Mouse (Mus musculus) embryonic facial prominence, embryonic 15.5 days (tissue): Measurements from ENCODE around the gene Leo1. TPM values are rescaled to one million over a fixed set of nuclear protein-coding genes. Genes with fewer than 3 reads are reported as not detected.

Experiments
- ATAC-seq: fragments of 200-750 bp; cut with Nextera tagmentation; 2 replicates; pipeline ENCODE4 v1.8.0; 2017; ENCODE audit warnings: low read depth, moderate TSS enrichment; ENCODE audit not compliant: insufficient number of reproducible peaks, low FRiP score, low TSS enrichment
- H3K27ac ChIP-seq: fragments of 300-500 bp; sonication (generic); replicated peaks from 2 replicates; pipeline ENCODE4 v1.5.1; 2015; ENCODE audit warnings: mild to moderate bottlenecking, inconsistent platforms
- H3K27me3 ChIP-seq: fragments of 300-500 bp; sonication (generic); 2 replicates; pipeline ENCODE4 v1.6.1; 2015; ENCODE audit warnings: inconsistent platforms
- H3K36me3 ChIP-seq: fragments of 300-500 bp; sonication (generic); 2 replicates; pipeline ENCODE4 v1.6.1; 2015; ENCODE audit warnings: mild to moderate bottlenecking, inconsistent platforms
- H3K4me1 ChIP-seq: fragments of 300-500 bp; sonication (generic); 2 replicates; pipeline ENCODE4 v1.6.1; 2015; ENCODE audit warnings: inconsistent platforms
- H3K4me2 ChIP-seq: fragments of 300-500 bp; sonication (generic); replicated peaks from 2 replicates; pipeline ENCODE4 v1.6.1; 2015; ENCODE audit warnings: mild to moderate bottlenecking, inconsistent platforms
- H3K4me3 ChIP-seq: fragments of 300-500 bp; sonication (generic); replicated peaks from 2 replicates; pipeline ENCODE4 v1.5.1; 2015; ENCODE audit warnings: mild to moderate bottlenecking, inconsistent platforms
- H3K9ac ChIP-seq: fragments of 300-500 bp; sonication (generic); 2 replicates; pipeline ENCODE4 v1.6.1; 2015; ENCODE audit warnings: inconsistent platforms
- H3K9me3 ChIP-seq: fragments of 300-500 bp; sonication (generic); replicated peaks from 2 replicates; pipeline ENCODE4 v1.6.1; 2016; ENCODE audit warnings: inconsistent platforms
- WGBS: fragments of 180-500 bp; shearing (Covaris S2); methylation state at CpG from one replicate; pipeline ENCODE4 v1.1.7; 2015; 5-methylcytosine and 5-hydroxymethylcytosine counted together
- polyA plus RNA-seq: library from polyadenylated mRNA; unstranded; fragments of >200 nt; fragmentation: Nextera tagmentation; extraction: Ambion mirVana; gene quantifications from 2 replicates; pipeline ENCODE4 v1.2.1, GENCODE M21; 2015

Gene Leo1
- polyA plus RNA-seq, 1 experiment from 2014 or later = 41.5 TPM

DNA sequence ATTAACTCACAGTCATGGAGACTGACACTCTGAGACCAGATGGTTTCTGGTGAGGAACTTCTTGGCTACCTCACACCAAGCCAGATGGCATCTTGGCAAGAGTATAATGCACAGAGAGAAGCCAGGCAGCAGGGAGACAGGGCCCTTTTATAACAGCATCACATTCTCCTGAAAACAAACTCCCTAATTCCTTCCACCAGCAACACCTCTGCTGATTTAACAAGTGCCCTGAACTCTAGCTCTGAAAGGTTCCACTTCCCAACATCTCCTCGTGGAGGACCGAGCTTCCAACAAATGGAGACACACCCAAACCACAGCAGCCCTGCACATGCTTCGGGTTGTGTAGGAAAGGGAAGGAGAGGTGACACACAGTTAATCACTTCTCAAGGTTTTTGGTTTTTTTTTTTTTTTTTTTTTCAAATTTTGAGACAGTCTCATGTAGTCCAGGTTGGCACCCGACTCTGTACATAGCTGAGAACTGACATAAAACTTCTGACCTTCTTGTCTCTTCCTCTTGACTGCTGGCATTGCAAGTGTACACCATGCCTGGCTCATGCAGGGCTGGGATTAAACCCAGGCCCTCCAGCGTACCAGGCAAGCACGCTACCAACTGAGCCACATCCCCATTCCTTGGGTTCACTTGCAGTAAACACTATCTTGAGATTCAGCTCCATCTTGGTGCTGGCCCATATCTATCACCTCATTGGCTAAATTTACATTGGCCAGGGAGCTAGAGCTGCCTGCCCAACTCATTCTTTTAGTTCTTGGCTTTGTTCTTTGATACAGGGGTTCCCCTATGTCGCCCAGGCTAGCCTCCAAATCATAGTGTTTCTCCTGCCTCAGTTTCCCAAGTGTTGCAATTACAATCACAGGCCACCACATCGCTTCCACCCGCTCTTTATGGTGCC lies 13.7 kb upstream of the Leo1 start:
- ATAC-seq = no peak
- no peak overlapping the region for H3K4me3 ChIP-seq
- H3K4me1 ChIP-seq = peaks cover 10% of the 10 kb centered on the region
- H3K27ac ChIP-seq = no peak overlapping the region
- H3K9me3 ChIP-seq = no peaks in the 10 kb centered on the region
- no peak overlapping the region for H3K4me2 ChIP-seq
- WGBS = 79% methylated on average over 9 of the region's 9 CpGs
- H3K36me3 ChIP-seq = no peaks in the 10 kb centered on the region
- no peaks in the 10 kb centered on the region for H3K27me3 ChIP-seq
- no peak overlapping the region for H3K9ac ChIP-seq

GRCm38 (mm10) chr9:75428274-75428600 lies 13.1 kb upstream of the Leo1 start:
- H3K27ac ChIP-seq = no peak overlapping the region
- no peak overlapping the region for H3K9ac ChIP-seq
- no peaks in the 10 kb centered on the region for H3K9me3 ChIP-seq
- no peak for ATAC-seq
- peaks cover 10% of the 10 kb centered on the region for H3K4me1 ChIP-seq
- no peak overlapping the region for H3K4me3 ChIP-seq
- H3K4me2 ChIP-seq = no peak overlapping the region
- no peaks in the 10 kb centered on the region for H3K36me3 ChIP-seq
- WGBS = 60% methylated on average over 2 of the region's 2 CpGs
- no peaks in the 10 kb centered on the region for H3K27me3 ChIP-seq

DNA sequence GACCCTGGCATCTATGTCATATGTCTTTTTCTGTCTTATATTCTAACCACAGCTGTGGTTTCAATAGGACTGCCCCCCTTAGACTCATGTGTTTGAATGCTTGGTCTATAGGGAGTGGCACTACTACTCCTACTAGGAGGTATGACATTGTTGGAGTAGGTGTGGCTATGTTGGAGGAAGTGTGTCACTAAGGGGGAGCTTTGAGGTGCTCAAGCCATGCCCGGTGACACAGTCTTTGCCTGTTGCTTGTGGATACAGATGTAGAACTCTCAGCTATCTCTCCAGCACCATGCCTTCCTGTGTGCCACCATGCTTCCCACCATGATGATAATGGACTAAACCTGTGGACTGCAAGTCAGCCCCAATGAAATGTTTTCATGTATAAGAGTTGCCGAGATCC lies 12.3 kb upstream of the Leo1 start:
- H3K4me1 ChIP-seq = peaks cover 10% of the 10 kb centered on the region
- H3K9me3 ChIP-seq = no peaks in the 10 kb centered on the region
- H3K36me3 ChIP-seq = no peaks in the 10 kb centered on the region
- H3K4me3 ChIP-seq = no peak overlapping the region
- ATAC-seq = no peak
- no peak overlapping the region for H3K9ac ChIP-seq
- no peak overlapping the region for H3K4me2 ChIP-seq
- no peak overlapping the region for H3K27ac ChIP-seq
- H3K27me3 ChIP-seq = no peaks in the 10 kb centered on the region
- WGBS = 93% methylated on average over 2 of the region's 2 CpGs

DNA sequence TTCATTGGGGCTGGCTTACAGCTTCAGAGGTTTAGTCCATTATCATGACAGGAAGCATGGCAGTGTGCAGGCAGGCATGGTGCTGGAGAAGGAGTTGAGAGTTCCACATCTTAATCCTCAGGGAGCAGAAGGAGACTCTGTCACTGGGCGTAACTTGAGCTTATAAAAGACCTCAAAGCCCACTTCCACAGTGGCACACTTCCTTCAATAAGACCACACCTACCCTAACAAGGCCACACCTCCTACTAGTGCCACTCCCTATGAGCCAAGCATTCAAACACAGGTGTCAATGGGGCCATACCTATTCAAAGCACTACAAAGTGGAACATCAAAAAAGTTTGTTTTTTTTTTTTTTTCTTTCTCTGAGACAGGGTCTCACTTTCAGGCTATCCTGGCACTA lies 11.7 kb upstream of the Leo1 start:
- 79% methylated on average over 1 of the region's 1 CpGs for WGBS
- no peaks in the 10 kb centered on the region for H3K9me3 ChIP-seq
- no peak overlapping the region for H3K9ac ChIP-seq
- H3K36me3 ChIP-seq = no peaks in the 10 kb centered on the region
- no peak overlapping the region for H3K4me2 ChIP-seq
- peaks cover 16% of the 10 kb centered on the region for H3K4me1 ChIP-seq
- H3K27me3 ChIP-seq = no peaks in the 10 kb centered on the region
- no peak overlapping the region for H3K4me3 ChIP-seq
- no peak for ATAC-seq
- no peak overlapping the region for H3K27ac ChIP-seq

DNA sequence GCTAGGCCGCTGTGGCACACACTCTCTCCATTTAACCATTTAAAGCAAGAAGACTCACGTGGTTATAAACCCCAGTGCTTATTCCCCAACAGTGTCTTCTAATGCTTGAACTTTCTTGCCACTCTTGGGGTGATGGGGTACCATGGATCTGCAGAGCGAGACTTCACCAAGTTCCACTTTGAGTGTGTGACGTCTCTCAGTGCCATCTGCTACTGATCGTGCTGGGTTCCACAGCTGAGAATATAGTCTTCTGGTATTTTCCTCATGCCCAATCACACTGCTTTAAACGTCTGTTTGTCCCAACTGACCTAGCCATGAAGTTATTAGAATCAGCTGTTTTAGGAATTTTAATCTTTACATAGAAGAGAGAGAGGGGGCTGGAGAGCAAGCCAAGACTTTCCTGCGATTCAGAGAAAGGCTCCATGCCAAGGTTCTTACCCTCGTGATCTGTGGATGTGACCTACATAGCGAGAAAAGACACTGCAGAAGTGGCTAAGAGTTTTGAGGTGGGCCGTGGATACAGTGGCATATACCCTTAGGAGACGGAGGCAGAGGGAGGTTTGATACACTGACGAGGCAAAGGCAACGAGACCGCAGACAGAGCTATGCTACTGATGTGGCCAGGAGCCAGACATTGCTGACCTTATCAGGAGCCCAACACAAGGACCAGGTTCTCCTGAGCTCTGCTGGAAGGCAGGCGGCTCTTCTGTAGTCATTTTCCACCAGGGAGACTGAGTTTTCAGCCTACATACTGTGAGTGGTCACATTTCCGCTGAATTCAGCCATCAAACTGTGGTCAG lies 10.3 kb upstream of the Leo1 start:
- Histone ChIP-seq H3K9ac (no peak overlapping the region), H3K36me3 (no peaks in the 10 kb centered on the region), H3K9me3 (no peaks in the 10 kb centered on the region), H3K27ac (peak overlapping the region; percentile 75), H3K4me1 (peaks cover 22% of the 10 kb centered on the region), H3K27me3 (no peaks in the 10 kb centered on the region), H3K4me3 (no peak overlapping the region), H3K4me2 (0 out of 2 replicates have a peak overlapping the region, but pooled peaks have one; percentile 6)
- peak; percentile 29; the same call in 1 of the 2 replicates for ATAC-seq
- 41% methylated on average over 16 of the region's 16 CpGs for WGBS

- no peaks in the 10 kb centered on the region for H3K36me3 ChIP-seq
- H3K4me1 ChIP-seq = peaks cover 24% of the 10 kb centered on the region
- no peak overlapping the region for H3K4me2 ChIP-seq
- WGBS = 76% methylated on average over 3 of the region's 3 CpGs
- H3K27ac ChIP-seq = no peak overlapping the region
- no peak overlapping the region for H3K4me3 ChIP-seq
- H3K9ac ChIP-seq = no peak overlapping the region
- ATAC-seq = no peak
- no peaks in the 10 kb centered on the region for H3K27me3 ChIP-seq
- H3K9me3 ChIP-seq = no peaks in the 10 kb centered on the region
Observed at GRCm38 (mm10) chr9:75432694-75433093, 8.6 kb upstream of the Leo1 start.

- Histone ChIP-seq H3K4me1 (peaks cover 24% of the 10 kb centered on the region), H3K27me3 (no peaks in the 10 kb centered on the region), H3K9ac (no peak overlapping the region), H3K4me3 (no peak overlapping the region), H3K9me3 (no peaks in the 10 kb centered on the region), H3K27ac (no peak overlapping the region), H3K36me3 (no peaks in the 10 kb centered on the region), H3K4me2 (no peak overlapping the region)
- peak; percentile 58; the same call in 1 of the 2 replicates for ATAC-seq
- WGBS = 30% methylated on average over 7 of the region's 7 CpGs
Observed at GRCm38 (mm10) chr9:75434172-75434793, 7.0 kb upstream of the Leo1 start.

DNA sequence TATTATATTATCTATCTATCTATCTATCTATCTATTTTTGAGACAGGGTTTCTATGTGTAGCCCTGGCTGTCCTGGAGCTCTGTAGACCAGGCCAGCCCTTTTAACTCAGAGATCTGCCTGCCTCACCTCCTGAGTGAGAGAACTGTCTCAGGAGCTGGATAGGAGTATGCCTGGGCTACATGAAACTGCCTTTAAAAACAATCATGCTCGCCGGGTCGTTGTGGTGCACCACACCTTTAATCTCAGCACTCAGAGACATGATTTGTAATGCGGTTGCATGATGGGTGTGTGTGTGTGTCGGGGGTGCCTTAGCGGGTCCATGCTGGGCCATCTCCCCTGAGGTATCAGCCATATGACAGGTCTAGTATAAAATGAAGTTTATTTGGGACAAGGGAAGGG lies 6.5 kb upstream of the Leo1 start:
- Histone ChIP-seq H3K36me3 (no peaks in the 10 kb centered on the region), H3K4me2 (no peak overlapping the region), H3K9ac (no peak overlapping the region), H3K27me3 (no peaks in the 10 kb centered on the region), H3K4me1 (peaks cover 24% of the 10 kb centered on the region), H3K9me3 (no peaks in the 10 kb centered on the region), H3K27ac (0 out of 2 replicates have a peak overlapping the region, but pooled peaks have one; percentile 22), H3K4me3 (no peak overlapping the region)
- no peak for ATAC-seq
- 64% methylated on average over 6 of the region's 6 CpGs for WGBS

DNA sequence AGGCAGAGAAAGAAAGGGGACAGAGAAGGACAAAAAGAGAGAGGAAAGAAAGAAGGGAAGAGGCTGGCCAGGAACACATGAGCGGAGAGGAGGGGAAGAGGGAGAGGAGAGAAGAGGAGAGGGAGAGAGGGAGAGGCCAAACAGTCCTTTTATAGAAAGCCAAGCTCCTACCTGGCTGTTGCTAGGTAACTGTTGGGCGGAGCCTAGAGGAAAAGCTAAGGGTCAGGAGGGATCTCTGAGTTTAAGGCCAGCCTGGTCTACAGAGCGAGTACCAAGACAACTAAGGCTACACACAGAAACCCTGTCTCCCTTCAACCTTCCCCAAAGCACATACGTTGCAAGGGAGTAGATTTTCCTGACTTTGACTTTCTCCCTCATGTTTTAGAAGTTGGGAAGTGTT lies 6.0 kb upstream of the Leo1 start:
- H3K36me3 ChIP-seq = no peaks in the 10 kb centered on the region
- no peaks in the 10 kb centered on the region for H3K27me3 ChIP-seq
- H3K4me2 ChIP-seq = no peak overlapping the region
- 86% methylated on average over 4 of the region's 4 CpGs for WGBS
- no peak overlapping the region for H3K4me3 ChIP-seq
- ATAC-seq = no peak
- no peaks in the 10 kb centered on the region for H3K9me3 ChIP-seq
- 0 out of 2 replicates have a peak overlapping the region, but pooled peaks have one; percentile 22 for H3K27ac ChIP-seq
- H3K4me1 ChIP-seq = peaks cover 24% of the 10 kb centered on the region
- no peak overlapping the region for H3K9ac ChIP-seq

DNA sequence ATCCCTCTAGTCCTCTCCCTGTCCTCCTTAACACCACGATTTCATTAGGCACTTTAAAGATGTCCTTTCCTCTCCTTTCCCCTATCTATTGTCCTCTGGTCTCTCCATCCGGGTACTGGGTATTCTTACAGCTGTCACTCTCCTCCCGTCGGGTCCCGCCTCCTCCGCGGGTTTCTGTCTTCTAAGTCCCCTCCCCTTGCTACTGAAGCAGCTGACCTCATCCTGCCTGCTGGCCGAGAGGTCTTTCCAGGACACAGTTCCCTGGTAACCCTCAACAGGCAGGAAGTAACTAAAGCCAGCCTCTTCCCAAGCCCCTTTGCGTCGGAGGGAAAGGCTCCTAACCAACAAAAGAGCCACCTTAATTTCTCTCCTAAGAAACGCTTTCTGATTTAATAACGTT lies 5.4 kb upstream of the Leo1 start:
- ATAC-seq = 0 out of 2 replicates have a peak, but pooled peaks have one; percentile 35
- no peaks in the 10 kb centered on the region for H3K27me3 ChIP-seq
- H3K36me3 ChIP-seq = no peaks in the 10 kb centered on the region
- no peaks in the 10 kb centered on the region for H3K9me3 ChIP-seq
- no peak overlapping the region; the same call in 1 of the 2 replicates for H3K27ac ChIP-seq
- 0 out of 2 replicates have a peak overlapping the region, but pooled peaks have one; percentile 8 for H3K4me2 ChIP-seq
- peaks cover 20% of the 10 kb centered on the region for H3K4me1 ChIP-seq
- H3K4me3 ChIP-seq = no peak overlapping the region
- H3K9ac ChIP-seq = no peak overlapping the region
- WGBS = 5% methylated on average over 12 of the region's 12 CpGs
